Mouse (Mus musculus) limb, embryonic 10.5 days (tissue): ENCODE measurements around the gene Cyba. TPM values are rescaled to one million over a fixed set of nuclear protein-coding genes. Genes with fewer than 3 reads are reported as not detected.

ENCODE experiments used
- DNase-seq: peaks from one replicate; pipeline ENCODE4 v3.0.0-alpha.2; 2017; ENCODE audit warnings: low spot score
- H3K27ac ChIP-seq: fragments of 300-500 bp; sonication (generic); 2 replicates; pipeline ENCODE4 v1.5.1; 2016; ENCODE audit warnings: mild to moderate bottlenecking
- H3K27me3 ChIP-seq: fragments of 300-500 bp; sonication (generic); 2 replicates; pipeline ENCODE4 v1.6.1; 2016; ENCODE audit warnings: low read depth, mild to moderate bottlenecking; ENCODE audit not compliant: poor library complexity, severe bottlenecking
- H3K36me3 ChIP-seq: fragments of 300-500 bp; sonication (generic); 2 replicates; pipeline ENCODE4 v1.6.1; 2016; ENCODE audit warnings: mild to moderate bottlenecking, moderate library complexity
- H3K4me1 ChIP-seq: fragments of 300-500 bp; sonication (generic); 2 replicates; pipeline ENCODE4 v1.6.1; 2016
- H3K4me3 ChIP-seq: fragments of 300-500 bp; sonication (generic); 2 replicates; pipeline ENCODE4 v1.5.1; 2016; ENCODE audit warnings: mild to moderate bottlenecking, moderate library complexity
- H3K9me3 ChIP-seq: fragments of 300-500 bp; sonication (generic); replicated peaks from 2 replicates; pipeline ENCODE4 v1.6.1; 2016; ENCODE audit warnings: mild to moderate bottlenecking
- WGBS: fragments of 180-500 bp; shearing (Covaris S2); methylation state at CpG from one replicate; pipeline ENCODE4 v1.1.7; 2016; 5-methylcytosine and 5-hydroxymethylcytosine counted together
- polyA plus RNA-seq: library from polyadenylated mRNA; unstranded; fragments of >200 nt; fragmentation: Nextera tagmentation; extraction: Ambion mirVana; gene quantifications from 2 replicates; pipeline ENCODE4 v1.2.1, GENCODE M21; 2016

Cyba gene
- polyA plus RNA-seq, 1 experiment from 2014 or later: 82.8 TPM

DNA sequence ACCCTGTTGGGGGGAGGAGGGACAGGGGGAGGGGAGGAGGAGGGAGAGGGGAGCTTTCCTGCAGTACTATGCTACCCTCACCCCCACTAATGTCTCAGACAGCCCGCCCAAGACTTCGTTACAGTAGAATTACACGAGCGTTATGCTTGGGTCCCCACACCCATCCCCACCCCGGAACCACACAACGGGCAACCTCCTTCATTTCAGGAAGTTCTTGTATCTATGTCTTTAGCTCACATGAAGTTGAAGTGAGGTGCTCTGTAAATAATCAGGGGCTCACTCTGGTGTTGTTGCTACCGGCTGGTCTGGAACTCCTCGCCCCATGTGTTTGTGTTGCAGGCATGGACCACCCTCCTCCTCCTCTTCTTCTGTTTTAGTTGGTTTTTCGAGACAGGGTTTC, 4.6 kb downstream of the Cyba start:
- Histone ChIP-seq H3K36me3 (0 out of 2 replicates have a peak, but pooled peaks cover 12% of the 10 kb centered on the region), H3K4me1 (peaks cover 20% of the 10 kb centered on the region), H3K9me3 (no peaks in the 10 kb centered on the region), H3K4me3 (no peak overlapping the region), H3K27ac (no peak overlapping the region), H3K27me3 (no peaks in the 10 kb centered on the region)
- 87% methylated on average over 9 of the region's 9 CpGs for WGBS
- DNase-seq: no peak

DNA sequence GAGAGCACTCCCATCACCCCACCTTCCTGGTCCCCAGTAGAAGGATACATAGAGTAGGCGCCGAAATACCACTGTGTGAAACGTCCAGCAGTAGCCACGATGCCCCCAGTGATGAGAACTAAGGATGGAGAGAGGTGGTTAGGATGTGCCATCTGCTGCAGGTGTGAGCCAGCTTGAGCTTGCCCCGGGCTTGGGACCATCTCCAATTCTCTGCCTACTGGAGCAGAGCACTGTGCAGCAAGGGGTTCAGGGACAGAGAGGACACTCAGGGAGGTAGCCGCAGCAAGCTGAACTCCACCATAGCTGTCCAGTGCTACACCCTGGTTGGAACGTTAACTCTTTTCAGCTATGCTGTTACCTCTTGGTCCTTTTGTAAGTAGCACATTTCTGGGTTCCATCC, 5.1 kb downstream of the Cyba start:
- H3K36me3 ChIP-seq: 0 out of 2 replicates have a peak, but pooled peaks cover 12% of the 10 kb centered on the region
- 89% methylated on average over 7 of the region's 7 CpGs for WGBS
- no peak for DNase-seq

DNA sequence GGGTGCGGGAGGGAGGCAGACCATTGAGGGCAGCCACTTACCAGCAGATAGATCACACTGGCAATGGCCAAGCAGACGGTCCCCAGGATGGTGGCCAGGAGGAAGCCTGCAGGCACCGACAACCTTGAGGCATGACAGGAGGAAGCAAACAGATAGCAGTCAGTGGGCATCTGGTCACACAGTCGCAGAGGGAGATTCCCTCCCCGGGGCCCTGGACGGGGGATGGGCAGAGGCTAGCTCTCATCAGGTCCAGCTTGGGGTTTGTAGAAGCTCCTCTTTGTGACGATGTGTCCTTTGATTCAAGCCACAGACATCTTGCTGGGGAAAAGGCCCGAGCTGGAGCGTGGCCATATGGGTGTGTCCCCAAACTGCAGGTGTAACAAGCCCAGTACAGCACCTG, 6.6 kb downstream of the Cyba start:
- no peaks in the 10 kb centered on the region for H3K9me3 ChIP-seq
- no peaks in the 10 kb centered on the region for H3K27me3 ChIP-seq
- no peaks in the 10 kb centered on the region; the same call in 1 of the 2 replicates for H3K4me1 ChIP-seq
- 0 out of 2 replicates have a peak, but pooled peaks cover 12% of the 10 kb centered on the region for H3K36me3 ChIP-seq
- DNase-seq: no peak
- H3K27ac ChIP-seq: no peak overlapping the region
- 79% methylated on average over 9 of the region's 9 CpGs for WGBS
- no peak overlapping the region for H3K4me3 ChIP-seq

More for the DNA sequence above, 5.1 kb downstream of the Cyba start:
- Histone ChIP-seq H3K4me1 (peaks cover 15% of the 10 kb centered on the region), H3K9me3 (no peaks in the 10 kb centered on the region), H3K4me3 (no peak overlapping the region), H3K27me3 (no peaks in the 10 kb centered on the region), H3K27ac (no peak overlapping the region)

DNA sequence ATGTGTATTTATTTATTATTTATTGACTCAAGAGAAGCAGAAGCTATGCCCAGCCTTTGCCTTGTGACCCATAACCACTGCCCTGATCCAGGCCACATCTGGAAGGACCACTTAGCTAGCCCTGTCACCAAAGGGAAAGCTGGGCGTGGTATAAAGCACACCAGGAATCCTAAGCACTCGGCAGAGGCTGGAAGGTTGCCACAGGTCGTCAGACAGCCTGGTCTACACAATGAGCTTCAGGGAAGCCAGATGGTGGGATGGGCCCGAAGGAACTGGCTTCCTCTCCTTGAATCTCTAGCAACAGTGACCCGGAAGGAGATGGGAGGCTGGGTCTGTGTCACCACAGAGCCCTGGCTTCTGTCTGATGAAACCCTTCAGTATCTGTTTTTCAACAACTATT, 9.1 kb downstream of the Cyba start:
- H3K36me3 ChIP-seq: peaks cover 26% of the 10 kb centered on the region
- no peak overlapping the region for H3K27ac ChIP-seq
- H3K9me3 ChIP-seq: no peaks in the 10 kb centered on the region
- no peaks in the 10 kb centered on the region for H3K4me1 ChIP-seq
- H3K27me3 ChIP-seq: no peaks in the 10 kb centered on the region
- no peak overlapping the region for H3K4me3 ChIP-seq
- 59% methylated on average over 5 of the region's 5 CpGs for WGBS
- no peak for DNase-seq

DNA sequence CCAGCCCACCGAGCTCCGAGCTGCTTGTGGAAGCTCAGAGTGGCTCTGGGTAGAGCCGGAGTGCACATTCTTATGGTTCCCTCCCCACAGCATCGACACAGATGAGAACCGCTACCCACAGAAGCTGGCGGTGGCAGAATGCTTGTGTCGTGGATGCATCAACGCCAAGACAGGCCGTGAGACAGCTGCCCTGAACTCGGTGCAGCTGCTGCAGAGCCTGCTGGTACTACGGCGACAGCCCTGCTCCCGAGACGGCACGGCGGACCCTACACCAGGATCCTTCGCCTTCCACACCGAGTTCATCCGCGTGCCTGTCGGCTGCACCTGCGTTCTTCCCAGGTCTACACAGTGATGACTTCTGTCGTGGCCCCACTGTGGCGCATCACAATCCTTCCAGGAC, 9.5 kb downstream of the Cyba start:
- H3K9me3 ChIP-seq: no peaks in the 10 kb centered on the region
- 87% methylated on average over 24 of the region's 24 CpGs for WGBS
- no peak overlapping the region for H3K27ac ChIP-seq
- DNase-seq: no peak
- no peaks in the 10 kb centered on the region for H3K4me1 ChIP-seq
- peaks cover 31% of the 10 kb centered on the region for H3K36me3 ChIP-seq
- no peaks in the 10 kb centered on the region for H3K27me3 ChIP-seq
- no peak overlapping the region for H3K4me3 ChIP-seq

DNA sequence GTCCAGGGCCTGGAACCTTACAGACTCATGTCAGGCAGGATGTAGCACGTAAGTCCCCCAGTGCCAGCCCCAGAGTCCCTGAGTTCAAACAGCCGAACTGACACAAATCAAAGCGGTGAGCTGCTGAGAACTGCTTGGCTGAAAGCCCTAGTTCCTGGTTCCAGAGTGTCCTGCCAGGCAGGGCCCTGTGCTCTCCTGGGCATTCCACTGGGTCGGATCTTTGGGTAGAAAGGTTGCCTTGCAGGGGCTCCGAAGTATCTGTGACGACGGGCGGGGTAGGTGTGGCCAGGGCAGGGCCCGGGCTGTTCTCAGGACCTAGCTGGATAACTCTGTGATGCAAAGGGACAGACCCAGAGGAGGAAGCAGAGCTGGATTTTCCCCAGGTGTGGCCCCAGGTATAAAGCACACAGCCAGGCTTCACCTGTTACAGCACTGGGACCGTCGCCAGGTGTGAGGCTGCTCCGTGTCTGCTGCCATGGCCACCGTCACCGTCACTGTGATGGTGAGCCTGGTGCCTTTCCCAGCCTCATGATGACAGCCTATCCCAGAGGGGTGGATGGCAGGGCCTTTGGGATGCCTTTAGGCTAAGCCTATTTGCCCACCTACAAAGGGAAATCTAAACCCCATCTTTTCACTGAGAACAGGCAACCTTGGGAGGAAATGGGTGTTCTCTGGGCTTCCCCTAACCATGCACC, 11.2 kb downstream of the Cyba start, which contains the start of gene Il17c:
TSS of gene Il17c (plus strand) at position 645 of the 695 bp plus-strand sequence.
- WGBS: 87% methylated on average over 14 of the region's 14 CpGs
- Histone ChIP-seq H3K27me3 (no peaks in the 10 kb centered on the region), H3K4me3 (no peak within 1 kb of the TSS), H3K9me3 (no peaks in the 10 kb centered on the region), H3K27ac (0 out of 2 replicates have a peak within 1 kb of the TSS, but pooled peaks have one; percentile 17), H3K36me3 (peaks cover 44% of the 10 kb centered on the region), H3K4me1 (no peaks in the 10 kb centered on the region)
- no peak for DNase-seq

DNA sequence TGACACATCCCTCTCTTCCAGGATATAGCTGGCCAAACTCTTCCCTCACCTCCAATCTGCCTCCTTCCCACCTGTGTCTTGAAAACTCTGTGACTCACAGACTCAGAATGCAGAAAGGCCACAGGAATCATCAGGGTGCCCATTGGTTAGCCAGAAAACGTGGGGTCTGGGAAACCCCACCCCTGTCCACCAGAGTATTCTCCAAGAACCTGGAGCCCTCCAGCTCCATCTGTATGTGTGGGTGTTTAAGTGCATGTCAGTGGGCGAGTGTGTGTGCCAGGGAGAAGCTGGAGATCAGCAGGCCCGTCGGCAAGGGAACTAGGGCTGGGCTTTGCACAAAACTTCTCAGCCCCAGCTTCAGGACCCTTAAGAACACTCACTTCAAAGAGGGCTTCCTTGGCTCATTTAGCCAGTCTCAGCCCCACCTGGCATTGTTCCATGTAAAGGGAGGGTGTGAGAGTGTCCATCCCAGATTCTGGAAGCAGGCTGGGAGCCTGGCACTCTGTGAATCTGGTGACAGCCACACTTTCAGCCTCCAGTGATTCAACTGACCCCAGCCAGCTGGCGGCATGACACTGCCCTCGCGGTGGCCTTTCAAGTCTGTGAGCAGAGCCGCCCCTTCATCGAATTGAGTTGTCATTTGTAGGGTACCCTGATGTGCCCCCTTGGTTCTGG, 12.7 kb downstream of the Cyba start:
- 78% methylated on average over 9 of the region's 9 CpGs for WGBS
- Histone ChIP-seq H3K36me3 (peaks cover 54% of the 10 kb centered on the region), H3K27ac (no peak overlapping the region), H3K27me3 (no peaks in the 10 kb centered on the region), H3K4me1 (no peaks in the 10 kb centered on the region), H3K9me3 (no peaks in the 10 kb centered on the region), H3K4me3 (no peak overlapping the region)
- no peak for DNase-seq

DNA sequence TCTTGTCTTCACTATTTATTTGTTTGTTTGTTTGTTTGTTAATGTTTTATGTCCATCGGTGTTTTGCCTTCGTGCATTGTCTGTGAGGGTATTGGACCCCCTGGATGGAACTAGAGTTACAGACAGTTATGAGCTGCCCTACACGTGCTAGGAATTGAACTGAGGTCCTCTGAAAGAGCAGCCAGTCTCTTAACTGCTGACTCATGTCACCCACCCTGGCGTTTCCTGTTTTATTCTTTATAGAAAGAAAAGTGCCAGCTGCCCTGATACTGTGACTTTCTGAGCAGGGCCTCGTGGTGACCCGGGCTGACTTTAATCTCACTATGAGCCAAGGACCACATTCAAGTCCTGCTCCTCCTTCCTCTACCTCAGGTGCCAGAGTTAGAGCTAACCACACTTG, 17.2 kb downstream of the Cyba start:
- Histone ChIP-seq H3K27me3 (no peaks in the 10 kb centered on the region), H3K27ac (no peak overlapping the region), H3K36me3 (peaks cover 96% of the 10 kb centered on the region), H3K9me3 (no peaks in the 10 kb centered on the region), H3K4me3 (no peak overlapping the region), H3K4me1 (no peaks in the 10 kb centered on the region)
- DNase-seq: no peak
- WGBS: 95% methylated on average over 6 of the region's 6 CpGs

DNA sequence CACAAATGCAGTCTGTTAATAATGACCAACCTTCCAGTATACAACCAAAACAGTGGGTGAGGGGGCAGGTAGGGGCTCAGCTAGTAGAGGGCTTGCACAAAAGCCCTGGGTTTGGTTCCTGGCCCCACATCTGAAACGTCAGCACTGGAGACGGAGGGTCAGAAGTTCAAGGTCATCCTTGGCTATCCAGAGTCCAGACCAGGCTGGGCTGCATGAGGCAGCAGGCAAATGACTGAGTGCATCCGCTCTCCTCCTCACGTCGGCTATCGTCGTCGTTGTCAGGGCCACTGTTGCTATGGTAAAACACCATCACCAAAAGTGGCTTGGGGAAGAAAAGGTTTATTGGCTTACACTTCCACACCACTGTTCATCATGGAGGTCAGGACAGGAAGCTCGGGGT, 18.4 kb downstream of the Cyba start:
- H3K4me1 ChIP-seq: no peaks in the 10 kb centered on the region
- WGBS: 90% methylated on average over 9 of the region's 9 CpGs
- no peak overlapping the region for H3K27ac ChIP-seq
- no peaks in the 10 kb centered on the region for H3K27me3 ChIP-seq
- H3K4me3 ChIP-seq: no peak overlapping the region
- no peak for DNase-seq
- H3K9me3 ChIP-seq: no peaks in the 10 kb centered on the region
- peaks cover 100% of the 10 kb centered on the region for H3K36me3 ChIP-seq

DNA sequence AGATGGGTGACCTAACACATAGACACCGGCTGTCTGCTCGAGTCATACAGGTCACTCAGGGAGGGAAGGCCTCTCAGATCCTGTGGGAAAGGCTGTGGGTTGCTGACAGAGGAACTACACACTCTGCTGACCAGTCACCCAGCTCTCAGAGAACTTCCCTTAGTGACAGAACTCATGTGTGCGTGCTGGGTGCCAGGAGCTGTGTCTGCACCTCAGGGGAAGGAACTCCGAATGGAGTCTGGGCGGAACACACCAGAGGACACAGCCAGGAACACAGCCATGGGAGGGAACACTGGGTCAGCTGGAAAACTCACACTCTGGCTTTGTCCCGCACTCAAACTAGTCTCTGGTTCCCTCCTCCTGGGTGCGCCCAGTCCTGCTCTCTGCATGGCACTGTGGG, 25.1 kb downstream of the Cyba start:
- peaks cover 99% of the 10 kb centered on the region for H3K36me3 ChIP-seq
- WGBS: 96% methylated on average over 7 of the region's 7 CpGs

DNA sequence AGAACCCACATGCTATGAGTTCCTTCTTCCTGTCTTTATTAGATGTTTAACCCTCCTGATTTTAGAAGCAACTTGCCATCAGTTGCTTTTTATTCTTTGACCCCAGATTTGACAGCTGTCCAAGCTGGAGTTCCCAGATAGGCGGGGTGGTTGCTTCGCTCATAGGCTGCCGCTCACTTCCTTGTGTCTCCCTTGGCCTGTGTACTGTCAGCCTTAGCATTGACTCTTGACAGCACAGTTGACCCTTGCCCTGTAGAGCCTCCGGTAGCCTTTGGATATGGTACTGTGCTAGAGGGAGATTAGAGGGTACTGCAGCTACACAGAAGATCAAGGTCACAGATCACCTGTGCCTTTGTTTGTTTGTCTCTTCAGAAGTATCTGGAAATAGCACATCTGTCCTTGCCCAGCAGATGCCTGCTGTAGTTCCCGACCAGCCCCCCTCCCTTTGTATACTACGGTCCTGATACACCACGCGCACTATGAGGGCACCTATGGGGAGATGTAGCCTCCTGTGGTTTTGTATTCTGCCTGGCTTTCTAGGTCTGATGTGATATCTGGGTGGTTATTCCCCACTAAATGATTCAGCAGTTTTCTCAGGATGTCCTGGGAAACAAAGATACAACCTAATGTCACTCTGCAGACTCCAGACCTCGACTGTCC, 27.5 kb downstream of the Cyba start:
- DNase-seq: no peak
- peaks cover 99% of the 10 kb centered on the region for H3K36me3 ChIP-seq
- H3K4me1 ChIP-seq: no peaks in the 10 kb centered on the region
- no peaks in the 10 kb centered on the region for H3K27me3 ChIP-seq
- 91% methylated on average over 9 of the region's 9 CpGs for WGBS
- no peak overlapping the region for H3K4me3 ChIP-seq
- H3K9me3 ChIP-seq: no peaks in the 10 kb centered on the region
- H3K27ac ChIP-seq: no peak overlapping the region

More for the DNA sequence above, 25.1 kb downstream of the Cyba start:
- no peak overlapping the region for H3K4me3 ChIP-seq
- H3K4me1 ChIP-seq: no peaks in the 10 kb centered on the region
- H3K27ac ChIP-seq: no peak overlapping the region
- H3K27me3 ChIP-seq: no peaks in the 10 kb centered on the region
- no peak for DNase-seq
- H3K9me3 ChIP-seq: no peaks in the 10 kb centered on the region

DNA sequence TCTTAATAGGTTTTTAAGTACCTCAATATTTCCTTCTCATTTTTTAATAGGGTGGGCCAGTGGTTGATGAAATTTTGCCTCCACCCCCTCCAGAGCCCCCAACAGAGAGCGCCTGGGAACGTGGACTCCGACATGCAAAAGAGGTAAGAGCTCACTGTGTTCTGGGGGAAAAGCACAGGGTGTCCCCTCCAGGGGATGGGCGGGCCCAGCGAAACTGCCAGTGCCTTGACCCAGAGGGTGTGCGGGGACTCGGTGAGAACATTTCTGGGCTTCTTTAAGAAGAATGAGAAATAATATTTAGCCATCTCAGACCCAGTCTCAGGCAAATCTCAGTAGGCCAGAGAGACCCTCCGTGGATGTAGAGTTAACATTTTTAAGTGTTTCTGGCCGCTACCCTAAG, 34.5 kb downstream of the Cyba start:
- H3K4me3 ChIP-seq: no peak overlapping the region
- no peak overlapping the region for H3K27ac ChIP-seq
- no peaks in the 10 kb centered on the region for H3K4me1 ChIP-seq
- H3K9me3 ChIP-seq: no peaks in the 10 kb centered on the region
- peaks cover 97% of the 10 kb centered on the region for H3K36me3 ChIP-seq
- DNase-seq: no peak
- WGBS: 95% methylated on average over 9 of the region's 9 CpGs
- H3K27me3 ChIP-seq: no peaks in the 10 kb centered on the region

DNA sequence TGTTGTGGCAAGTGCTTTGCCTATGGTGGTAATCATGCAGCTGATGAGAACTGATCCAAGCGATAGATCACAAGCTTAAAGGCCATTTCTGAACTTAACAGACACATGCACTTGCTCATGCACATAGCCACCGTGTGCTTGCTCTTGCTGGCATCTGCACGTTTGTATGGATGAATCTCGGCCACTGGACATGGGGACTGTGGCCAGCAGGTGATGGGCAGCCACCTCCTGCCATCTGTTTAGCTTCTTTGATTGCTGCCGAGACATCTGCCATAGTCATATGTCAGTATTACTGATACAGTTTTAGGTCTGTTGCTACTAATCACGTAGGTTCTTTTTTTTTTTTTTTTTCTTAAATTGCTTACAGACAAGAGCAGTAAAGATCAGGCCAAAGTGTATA, 37.4 kb downstream of the Cyba start:
- no peak overlapping the region for H3K4me3 ChIP-seq
- no peak overlapping the region for H3K27ac ChIP-seq
- H3K9me3 ChIP-seq: no peaks in the 10 kb centered on the region
- no peaks in the 10 kb centered on the region for H3K4me1 ChIP-seq
- H3K36me3 ChIP-seq: peaks cover 94% of the 10 kb centered on the region
- no peak for DNase-seq
- H3K27me3 ChIP-seq: no peaks in the 10 kb centered on the region
- 93% methylated on average over 6 of the region's 6 CpGs for WGBS
